Mouse (Mus musculus) stomach, postnatal 0 days (tissue): ENCODE data around the gene Olfr1201. TPM values are rescaled to one million over a fixed set of nuclear protein-coding genes. Genes with fewer than 3 reads are reported as not detected.

Source experiments
- ATAC-seq: fragments of 200-750 bp; cut with Nextera tagmentation; 2 replicates; pipeline ENCODE4 v1.8.0; 2017; ENCODE audit not compliant: low FRiP score, low TSS enrichment
- DNase-seq: peaks from one replicate; pipeline ENCODE4 v3.0.0-alpha.2; 2016; ENCODE audit warnings: low spot score
- H3K27ac ChIP-seq: fragments of 300-500 bp; sonication (generic); replicated peaks from 2 replicates; pipeline ENCODE4 v1.5.1; 2014; ENCODE audit warnings: mild to moderate bottlenecking, control low read depth
- H3K27me3 ChIP-seq: fragments of 300-500 bp; sonication (generic); 2 replicates; pipeline ENCODE4 v1.6.1; 2014; ENCODE audit warnings: low read length; ENCODE audit not compliant: control insufficient read depth, insufficient read depth
- H3K36me3 ChIP-seq: fragments of 300-500 bp; sonication (generic); 2 replicates; pipeline ENCODE4 v1.6.1; 2014; ENCODE audit warnings: low read length, mixed read lengths; ENCODE audit not compliant: control insufficient read depth, insufficient read depth
- H3K4me1 ChIP-seq: fragments of 300-500 bp; sonication (generic); replicated peaks from 2 replicates; pipeline ENCODE4 v1.6.1; 2014; ENCODE audit warnings: antibody characterized with exemption; ENCODE audit not compliant: control insufficient read depth, insufficient read depth
- H3K4me2 ChIP-seq: fragments of 300-500 bp; sonication (generic); replicated peaks from 2 replicates; pipeline ENCODE4 v1.6.1; 2014; ENCODE audit warnings: low read depth, mild to moderate bottlenecking, control low read depth, moderate library complexity
- H3K4me3 ChIP-seq: fragments of 300-500 bp; sonication (generic); 2 replicates; pipeline ENCODE4 v1.5.1; 2014; ENCODE audit warnings: low read depth, low read length, control low read depth
- H3K9ac ChIP-seq: fragments of 300-500 bp; sonication (generic); 2 replicates; pipeline ENCODE4 v1.6.1; 2014; ENCODE audit warnings: mild to moderate bottlenecking, low read length, control low read depth, mixed read lengths
- H3K9me3 ChIP-seq: fragments of 300-500 bp; sonication (generic); 2 replicates; pipeline ENCODE4 v1.6.1; 2016; ENCODE audit warnings: low read length; ENCODE audit not compliant: control insufficient read depth
- CTCF ChIP-seq: IDR thresholded peaks from 2 replicates; pipeline ENCODE4 v1.5.1; 2016; ENCODE audit warnings: antibody characterized with exemption, low read depth, mild to moderate bottlenecking, moderate library complexity
- EP300 ChIP-seq: optimal IDR thresholded peaks from 2 replicates; pipeline ENCODE3; 2016; ENCODE audit warnings: antibody characterized with exemption
- WGBS: fragments of 180-500 bp; shearing (Covaris S2); extraction: QIAGEN DNeasy Blood & Tissue Kit; methylation state at CpG from one replicate; pipeline ENCODE4 v1.1.7; 2014; 5-methylcytosine and 5-hydroxymethylcytosine counted together
- polyA plus RNA-seq: library from polyadenylated mRNA; unstranded; fragments of >200 nt; fragmentation: Nextera tagmentation; extraction: Ambion mirVana; gene quantifications from 2 replicates; pipeline ENCODE4 v1.2.1, GENCODE M21; 2015

Olfr1201 gene
- polyA plus RNA-seq, 1 experiment from 2014 or later = not detected

DNA sequence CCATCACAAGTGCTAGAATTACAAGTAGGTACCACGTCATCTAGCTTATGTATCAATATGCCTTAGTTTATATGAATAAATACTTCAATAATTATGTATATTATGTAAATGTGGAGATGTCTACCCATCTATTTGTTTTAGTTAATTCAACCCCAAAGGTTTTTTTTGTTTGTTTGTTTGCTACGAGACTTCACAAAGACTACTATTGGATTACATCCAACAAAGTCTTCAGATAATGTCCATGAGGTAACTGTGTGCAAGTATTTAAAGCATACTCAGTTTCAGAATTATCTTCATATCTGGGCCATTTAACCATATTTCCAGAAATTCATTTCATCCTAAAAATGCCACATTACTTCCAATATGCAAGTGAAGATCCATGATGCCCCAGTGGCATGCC lies 36.6 kb downstream of the Olfr1201 start, which contains the start of gene Olfr1205:
TSS of gene Olfr1205 (plus strand) at position 301 of the 400 bp plus-strand sequence.
- 76% methylated on average over 2 of the region's 2 CpGs for WGBS
- Histone ChIP-seq H3K9me3 (no peaks in the 10 kb centered on the region), H3K4me3 (no peak within 1 kb of the TSS), H3K27me3 (no peaks in the 10 kb centered on the region), H3K4me1 (no peaks in the 10 kb centered on the region), H3K27ac (no peak within 1 kb of the TSS), H3K36me3 (no peaks in the 10 kb centered on the region), H3K4me2 (no peak within 1 kb of the TSS), H3K9ac (no peak within 1 kb of the TSS)
- TF ChIP-seq CTCF (no peak), EP300 (no peak)
- DNase-seq = no peak
- ATAC-seq = no peak

DNA sequence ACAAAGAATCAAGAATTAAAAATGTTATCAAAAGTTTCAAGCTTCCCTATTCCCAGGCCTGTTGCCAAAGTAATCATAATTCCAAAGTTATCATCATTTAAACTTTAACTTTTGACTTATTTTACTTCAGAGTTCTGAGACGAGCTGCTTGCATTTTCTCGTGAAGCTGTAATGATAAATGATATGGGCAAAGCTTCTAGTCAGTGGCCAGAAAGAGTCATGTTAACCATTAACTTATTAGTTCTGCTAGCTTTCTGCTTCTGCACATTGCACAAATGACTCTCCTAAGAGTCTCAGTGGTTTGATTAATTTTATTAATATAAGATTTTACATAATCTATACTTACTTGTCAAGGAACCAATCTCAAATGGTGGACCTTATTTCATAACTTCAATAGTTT lies 45.6 kb downstream of the Olfr1201 start:
- Histone ChIP-seq H3K4me3 (no peak overlapping the region), H3K9me3 (no peaks in the 10 kb centered on the region), H3K27me3 (no peaks in the 10 kb centered on the region), H3K27ac (no peak overlapping the region), H3K4me2 (no peak overlapping the region), H3K36me3 (no peaks in the 10 kb centered on the region), H3K9ac (no peak overlapping the region), H3K4me1 (no peaks in the 10 kb centered on the region)
- no peak for ATAC-seq
- no peak for TF ChIP-seq CTCF
- WGBS = 29% methylated on average over 2 of the region's 2 CpGs
- DNase-seq = no peak

Other genes with a start within 250 kb of the Olfr1201 start
- not detected in 2 replicates for gene Olfr1188, start 236.1 kb upstream of the Olfr1201 start, polyA plus RNA-seq
- gene Olfr1189, start 206.6 kb upstream of the Olfr1201 start, polyA plus RNA-seq = not detected in 2 replicates
- not detected in 2 replicates for gene Olfr1191-ps1, start 152.5 kb upstream of the Olfr1201 start, polyA plus RNA-seq
- 0.02 TPM in 1 of 2 replicates, not detected in the other for gene Olfr1192-ps1, start 144.5 kb upstream of the Olfr1201 start, polyA plus RNA-seq
- gene Olfr1193, start 117.4 kb upstream of the Olfr1201 start, polyA plus RNA-seq = not detected in 2 replicates
- 0.04 TPM in 1 of 2 replicates, not detected in the other for gene Olfr1195, start 103.8 kb upstream of the Olfr1201 start, polyA plus RNA-seq
- not detected in 2 replicates for gene Olfr1196, start 88.4 kb upstream of the Olfr1201 start, polyA plus RNA-seq
- gene Olfr1197, start 60.7 kb upstream of the Olfr1201 start, polyA plus RNA-seq = not detected in 2 replicates
- gene Olfr1198, start 41.7 kb upstream of the Olfr1201 start, polyA plus RNA-seq = not detected in 2 replicates
- gene Olfr1199, start 32.6 kb upstream of the Olfr1201 start, polyA plus RNA-seq = not detected in 2 replicates
- gene Olfr1200, start 22.5 kb upstream of the Olfr1201 start, polyA plus RNA-seq = not detected in 2 replicates
- gene Olfr1202, start 21.5 kb downstream of the Olfr1201 start, polyA plus RNA-seq = 0.04 TPM in 1 of 2 replicates, not detected in the other
- gene Olfr1205, start 36.7 kb downstream of the Olfr1201 start, polyA plus RNA-seq = 0.05 TPM in 1 of 2 replicates, not detected in the other
- not detected in 2 replicates for gene Olfr1204, start 56.3 kb downstream of the Olfr1201 start, polyA plus RNA-seq
- gene Olfr1206, start 70.2 kb downstream of the Olfr1201 start, polyA plus RNA-seq = not detected in 2 replicates
- not detected in 2 replicates for gene Olfr1208, start 109.3 kb downstream of the Olfr1201 start, polyA plus RNA-seq
- not detected in 2 replicates for gene Olfr1209, start 122.1 kb downstream of the Olfr1201 start, polyA plus RNA-seq
- gene Olfr1211, start 145.1 kb downstream of the Olfr1201 start, polyA plus RNA-seq = not detected in 2 replicates
- not detected in 2 replicates for gene Olfr1212, start 160.9 kb downstream of the Olfr1201 start, polyA plus RNA-seq
- not detected in 2 replicates for gene Gm13762, start 187.2 kb downstream of the Olfr1201 start, polyA plus RNA-seq
- not detected in 2 replicates for gene Olfr1214, start 199.6 kb downstream of the Olfr1201 start, polyA plus RNA-seq
- gene Olfr1215, start 213.9 kb downstream of the Olfr1201 start, polyA plus RNA-seq = not detected in 2 replicates
- not detected in 2 replicates for gene Olfr1216, start 225.3 kb downstream of the Olfr1201 start, polyA plus RNA-seq
- not detected in 2 replicates for gene Olfr1217, start 239.0 kb downstream of the Olfr1201 start, polyA plus RNA-seq